In the genomic region with DNA sequence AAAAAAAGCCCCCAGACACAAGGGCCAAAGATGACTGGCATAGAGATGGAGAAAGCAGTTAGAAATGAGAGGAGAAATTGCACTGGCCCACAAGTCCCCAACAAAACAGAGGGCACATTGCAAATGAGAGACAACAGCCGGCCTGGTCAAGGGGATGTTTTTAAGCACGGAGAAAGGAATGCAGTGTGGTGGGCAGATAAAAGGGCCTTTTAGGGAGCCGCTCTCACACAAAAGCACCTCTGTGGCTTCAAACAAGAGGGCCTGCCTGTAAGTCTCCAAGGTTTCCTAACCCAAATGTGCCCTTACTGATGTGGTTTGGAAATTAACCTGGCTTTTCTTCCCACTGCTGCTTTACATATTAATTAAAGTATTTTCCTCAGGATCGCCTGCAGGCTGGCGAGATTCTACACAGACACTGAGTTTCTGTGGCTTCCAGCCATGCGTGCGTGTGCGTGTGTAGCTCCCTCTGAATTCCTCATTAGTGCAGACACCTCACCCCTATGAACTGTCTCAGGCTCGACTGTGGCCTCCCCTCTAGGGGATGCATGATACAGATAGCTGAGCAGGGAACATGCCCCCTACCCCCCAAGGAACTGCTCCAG, we compare ENCODE assay signal across 9 mouse cellular contexts. TPM values are rescaled to one million over a fixed set of nuclear protein-coding genes. Genes with fewer than 3 reads are reported as not detected.
DNase-seq lines count a peak whose midpoint lies in the region; ATAC-seq and TF ChIP-seq lines count a peak whose summit lies in the region.
"Had no signal": no experiment of that assay in that cellular context is flagged by ENCODE, and none has a peak within 500 bp of the region (broad histone marks: within the 10 kb centered on the region; RNA-seq: fewer than 3 reads in every experiment).

No protein-coding gene starts in this region.

- H3K36me3 ChIP-seq in heart, embryonic 12.5 days = no peaks in the 10 kb centered on the region
- no peaks in the 10 kb centered on the region for H3K36me3 ChIP-seq in heart, adult 2 months (ENCODE audit: control insufficient read depth, insufficient read depth, low read length)
- no peaks in the 10 kb centered on the region for H3K36me3 ChIP-seq in neural tube, embryonic 11.5 days (ENCODE audit: control insufficient read depth, insufficient read depth, low read length)
- H3K36me3 ChIP-seq in limb, embryonic 12.5 days = no peaks in the 10 kb centered on the region

- WGBS in heart, embryonic 12.5 days = 28% methylated on average over 9 of the region's 9 CpGs
- WGBS in heart, adult 2 months = 76% methylated on average over 9 of the region's 9 CpGs
- WGBS in neural tube, embryonic 11.5 days = 11% methylated on average over 9 of the region's 9 CpGs
- 24% methylated on average over 9 of the region's 9 CpGs for WGBS in limb, embryonic 12.5 days

- intact Hi-C loops in heart, adult 2 months (cut with DNase I) = no loop called here

- H3K4me3 ChIP-seq in heart, embryonic 12.5 days = no peak overlapping the region
- H3K4me3 ChIP-seq in heart, adult 2 months = no peak overlapping the region
- H3K4me3 ChIP-seq in neural tube, embryonic 11.5 days (ENCODE audit: low read depth, low read length) = no peak overlapping the region
- H3K4me3 ChIP-seq in limb, embryonic 12.5 days (replicated peaks) = no peak overlapping the region
- H3K4me3 ChIP-seq: megakaryocyte, embryonic 14.5 days had no signal

- H3K9ac ChIP-seq in heart, embryonic 12.5 days = 0 out of 2 replicates have a peak overlapping the region, but pooled peaks have one; percentile 8
- no peak overlapping the region for H3K9ac ChIP-seq in heart, adult 2 months (ENCODE audit: low read depth, low read length)
- H3K9ac ChIP-seq in neural tube, embryonic 11.5 days (ENCODE audit: low read length) = no peak overlapping the region
- no peak overlapping the region for H3K9ac ChIP-seq in limb, embryonic 12.5 days (replicated peaks)

- peak overlapping the region; percentile 50; the same call in 1 of the 2 replicates for H3K27ac ChIP-seq in heart, embryonic 12.5 days (ENCODE audit: poor library complexity, severe bottlenecking)
- H3K27ac ChIP-seq in heart, adult 2 months = no peak overlapping the region
- no peak overlapping the region; the same call in 1 of the 2 replicates for H3K27ac ChIP-seq in neural tube, embryonic 11.5 days (ENCODE audit: low read depth, low read length)
- 0 out of 2 replicates have a peak overlapping the region, but pooled peaks have one; percentile 41 for H3K27ac ChIP-seq in limb, embryonic 12.5 days

- TF ChIP-seq POLR2A in heart, adult 2 months (IDR thresholded peaks at IDR 0.05; ENCODE audit: insufficient read depth, low read depth, low read length) = no peak

- no peak for TF ChIP-seq EP300 in heart, adult 2 months (IDR thresholded peaks at IDR 0.05; ENCODE audit: insufficient read depth, low read depth, low read length)

- H3K79me2 ChIP-seq in heart, adult 2 months (replicated peaks; ENCODE audit: control insufficient read depth, insufficient read depth, low read length) = no peaks in the 10 kb centered on the region

- ATAC-seq in heart, embryonic 12.5 days (ENCODE audit: insufficient number of reproducible peaks, low FRiP score) = no peak
- ATAC-seq in neural tube, embryonic 11.5 days (ENCODE audit: insufficient read depth, low FRiP score, low TSS enrichment) = no peak
- ATAC-seq in limb, embryonic 12.5 days (ENCODE audit: insufficient number of reproducible peaks, insufficient read depth, low FRiP score, low TSS enrichment, low read depth) = no peak
- ATAC-seq in granulocyte monocyte progenitor cell, adult 5-6 weeks (replicated peaks; ENCODE audit: poor library complexity, severe bottlenecking) = no peak

- no peaks in the 10 kb centered on the region for H3K9me3 ChIP-seq in heart, embryonic 12.5 days (replicated peaks)
- no peaks in the 10 kb centered on the region for H3K9me3 ChIP-seq in neural tube, embryonic 11.5 days (ENCODE audit: control insufficient read depth, low read length)
- no peaks in the 10 kb centered on the region for H3K9me3 ChIP-seq in limb, embryonic 12.5 days
- H3K9me3 ChIP-seq: megakaryocyte, embryonic 14.5 days had no signal

- H3K27me3 ChIP-seq in heart, embryonic 12.5 days (replicated peaks) = no peaks in the 10 kb centered on the region
- no peaks in the 10 kb centered on the region for H3K27me3 ChIP-seq in heart, adult 2 months (ENCODE audit: control insufficient read depth, insufficient read depth, low read length)
- H3K27me3 ChIP-seq in neural tube, embryonic 11.5 days (ENCODE audit: control insufficient read depth, insufficient read depth, low read length) = no peaks in the 10 kb centered on the region
- no peaks in the 10 kb centered on the region for H3K27me3 ChIP-seq in limb, embryonic 12.5 days

- H3K4me2 ChIP-seq in heart, embryonic 12.5 days = no peak overlapping the region
- H3K4me2 ChIP-seq in neural tube, embryonic 11.5 days (ENCODE audit: low read depth) = no peak overlapping the region
- no peak overlapping the region for H3K4me2 ChIP-seq in limb, embryonic 12.5 days

- H3K4me1 ChIP-seq in heart, embryonic 12.5 days (replicated peaks) = peaks cover 58% of the 10 kb centered on the region
- H3K4me1 ChIP-seq in heart, adult 2 months (ENCODE audit: control insufficient read depth, insufficient read depth, low read length) = no peaks in the 10 kb centered on the region; the same call in 1 of the 2 replicates
- H3K4me1 ChIP-seq in neural tube, embryonic 11.5 days (ENCODE audit: control insufficient read depth, insufficient read depth, low read length) = peaks cover 8% of the 10 kb centered on the region
- H3K4me1 ChIP-seq in limb, embryonic 12.5 days (replicated peaks) = peaks cover 57% of the 10 kb centered on the region

- TF ChIP-seq CTCF in heart, adult 2 months (IDR thresholded peaks at IDR 0.05) = no peak

- no peak for DNase-seq in heart, adult 2 months
- peak; percentile 37 for DNase-seq in neural tube, embryonic 11.5 days (ENCODE audit: low spot score)
- DNase-seq in neural tube, embryonic 10.5 days (ENCODE audit: extremely low spot score, low spot score) = no peak
- DNase-seq in adipocyte (ENCODE audit: low spot score) = no peak
- no peak for DNase-seq in right cerebral cortex, adult 18-20 months

RNA-seq across cellular contexts. Expression of gene Irs2, which starts 35.3 kb away (rescaled TPM):
- polyA plus RNA-seq in heart, embryonic 12.5 days (2016; fragmentation: Nextera tagmentation; extraction: Ambion mirVana) = 6.2 and 7.7 TPM in 2 replicates
- total RNA-seq in heart, adult 2 months (2021) = 10 to 100 TPM; 13.5 to 19.0 TPM
- 4.5 TPM in 2 replicates for polyA plus RNA-seq in heart, adult 2 months (2012; rRNA removed)
- polyA plus RNA-seq in neural tube, embryonic 11.5 days (2014; fragmentation: Nextera tagmentation; extraction: Ambion mirVana) = 6.3 and 6.9 TPM in 2 replicates
- polyA plus RNA-seq in limb, embryonic 12.5 days (2016; fragmentation: Nextera tagmentation; extraction: Ambion mirVana) = 10.9 and 11.7 TPM in 2 replicates
- 3.5 and 5.3 TPM in 2 replicates for total RNA-seq in granulocyte monocyte progenitor cell, adult 5-6 weeks (2014; fragmentation: Nextera tagmentation)
- 2.3 and 2.7 TPM in 2 replicates for total RNA-seq in granulocyte monocyte progenitor cell, adult 5-6 weeks (2017)

Comparison
In these comparisons a context has a peak if more than half of its experiments do, and no peak if none do; other contexts are left out.
1. H3K27ac ChIP-seq: peak in heart, embryonic 12.5 days (single experiment) and limb, embryonic 12.5 days (single experiment); none in heart, adult 2 months (single experiment) and neural tube, embryonic 11.5 days (single experiment).